Mouse (Mus musculus) limb, embryonic 12.5 days (tissue): ENCODE data around the gene Lao1. TPM values are rescaled to one million over a fixed set of nuclear protein-coding genes. Genes with fewer than 3 reads are reported as not detected.
"Not testable (repeated sequence)": the region's sequence is repeated elsewhere in the genome, so short reads cannot be mapped to it uniquely, and the experiment has no call there.

Experiments
- ATAC-seq: fragments of 200-750 bp; cut with Nextera tagmentation; 2 replicates; pipeline ENCODE4 v1.8.0; 2017; ENCODE audit warnings: low read depth, moderate TSS enrichment; ENCODE audit not compliant: insufficient number of reproducible peaks, insufficient read depth, low FRiP score, low TSS enrichment
- H3K27ac ChIP-seq: fragments of 300-500 bp; sonication (generic); 2 replicates; pipeline ENCODE4 v1.5.1; 2016; ENCODE audit warnings: mild to moderate bottlenecking, moderate library complexity
- H3K27me3 ChIP-seq: fragments of 300-500 bp; sonication (generic); 2 replicates; pipeline ENCODE4 v1.6.1; 2016; ENCODE audit warnings: mild to moderate bottlenecking, moderate library complexity
- H3K36me3 ChIP-seq: fragments of 300-500 bp; sonication (generic); 2 replicates; pipeline ENCODE4 v1.6.1; 2016; ENCODE audit warnings: mild to moderate bottlenecking, moderate library complexity
- H3K4me1 ChIP-seq: fragments of 300-500 bp; sonication (generic); replicated peaks from 2 replicates; pipeline ENCODE4 v1.6.1; 2016
- H3K4me2 ChIP-seq: fragments of 300-500 bp; sonication (generic); 2 replicates; pipeline ENCODE4 v1.6.1; 2016; ENCODE audit warnings: mild to moderate bottlenecking, moderate library complexity
- H3K4me3 ChIP-seq: fragments of 300-500 bp; sonication (generic); replicated peaks from 2 replicates; pipeline ENCODE4 v1.5.1; 2016; ENCODE audit warnings: mild to moderate bottlenecking
- H3K9ac ChIP-seq: fragments of 300-500 bp; sonication (generic); replicated peaks from 2 replicates; pipeline ENCODE4 v1.6.1; 2016; ENCODE audit warnings: mild to moderate bottlenecking, moderate library complexity
- H3K9me3 ChIP-seq: fragments of 300-500 bp; sonication (generic); 2 replicates; pipeline ENCODE4 v1.6.1; 2016; ENCODE audit warnings: mild to moderate bottlenecking, moderate library complexity
- WGBS: fragments of 180-500 bp; shearing (Covaris S2); methylation state at CpG from one replicate; pipeline ENCODE4 v1.1.7; 2016; 5-methylcytosine and 5-hydroxymethylcytosine counted together
- polyA plus RNA-seq: library from polyadenylated mRNA; unstranded; fragments of >200 nt; fragmentation: Nextera tagmentation; extraction: Ambion mirVana; gene quantifications from 2 replicates; pipeline ENCODE4 v1.2.1, GENCODE M21; 2016

Lao1 gene
- not detected in 2 replicates for polyA plus RNA-seq

DNA sequence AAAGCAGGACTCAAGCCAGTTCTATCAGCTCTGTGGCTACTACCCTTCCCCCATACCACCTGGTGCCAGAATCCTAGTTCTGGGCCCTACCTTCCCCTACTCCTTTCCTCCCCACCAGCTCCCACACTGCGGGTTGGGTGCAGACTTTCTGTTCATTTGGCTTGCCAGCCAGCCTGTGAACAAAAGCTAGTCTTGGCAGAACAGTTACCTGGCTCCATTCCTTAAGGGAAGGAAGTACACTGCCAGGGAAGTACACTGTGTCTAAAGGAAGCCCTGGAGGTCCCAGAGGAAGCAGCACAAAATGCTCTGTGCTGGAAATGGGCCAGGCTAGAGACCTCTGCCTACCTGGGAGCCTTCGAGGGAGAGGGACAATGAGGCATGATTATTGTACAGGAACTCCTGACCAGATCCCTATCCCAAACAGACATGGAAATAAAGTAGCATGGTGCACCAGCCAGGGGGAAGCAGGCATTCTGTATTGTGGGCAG, at the start of gene Lao1:
Gene Lao1, plus strand, starts transcription at position 438 of the 488 bp plus-strand sequence.
- Histone ChIP-seq H3K4me2 (no peak within 1 kb of the TSS), H3K36me3 (no peaks in the 10 kb centered on the region), H3K4me1 (no peaks in the 10 kb centered on the region), H3K9ac (no peak within 1 kb of the TSS), H3K9me3 (no peaks in the 10 kb centered on the region), H3K4me3 (no peak within 1 kb of the TSS), H3K27me3 (no peaks in the 10 kb centered on the region), H3K27ac (no peak within 1 kb of the TSS)
- no peak for ATAC-seq
- WGBS = 78% methylated on average over 2 of the region's 2 CpGs

DNA sequence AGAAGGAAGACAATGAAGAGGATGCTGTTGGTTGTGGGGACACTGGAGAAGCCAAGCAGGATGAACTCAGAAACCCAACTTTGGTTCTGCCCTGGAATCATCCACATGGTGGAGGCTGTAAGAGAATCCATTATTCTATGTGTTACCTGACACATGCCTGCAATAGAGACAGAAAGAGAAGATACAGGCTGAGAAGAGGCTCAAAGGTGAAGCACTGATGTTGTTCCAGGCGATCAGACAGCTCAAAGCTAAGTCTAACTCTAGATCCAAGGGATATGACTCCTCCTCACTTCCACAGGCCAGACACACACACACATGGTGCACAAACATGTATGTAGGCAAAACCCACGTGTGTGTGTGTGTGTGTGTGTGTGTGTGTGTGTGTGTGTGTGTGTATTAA, 44.0 kb upstream of the Lao1 start, which contains the start of gene Olfr1329:
Gene Olfr1329, minus strand, starts transcription at position 101 of the 400 bp plus-strand sequence.
- H3K9ac ChIP-seq, ATAC-seq, H3K36me3 ChIP-seq, H3K4me2 ChIP-seq, H3K9me3 ChIP-seq, H3K27me3 ChIP-seq, H3K4me1 ChIP-seq, H3K4me3 ChIP-seq, H3K27ac ChIP-seq: not testable (repeated sequence)
- 70% methylated on average over 2 of the region's 2 CpGs for WGBS

DNA sequence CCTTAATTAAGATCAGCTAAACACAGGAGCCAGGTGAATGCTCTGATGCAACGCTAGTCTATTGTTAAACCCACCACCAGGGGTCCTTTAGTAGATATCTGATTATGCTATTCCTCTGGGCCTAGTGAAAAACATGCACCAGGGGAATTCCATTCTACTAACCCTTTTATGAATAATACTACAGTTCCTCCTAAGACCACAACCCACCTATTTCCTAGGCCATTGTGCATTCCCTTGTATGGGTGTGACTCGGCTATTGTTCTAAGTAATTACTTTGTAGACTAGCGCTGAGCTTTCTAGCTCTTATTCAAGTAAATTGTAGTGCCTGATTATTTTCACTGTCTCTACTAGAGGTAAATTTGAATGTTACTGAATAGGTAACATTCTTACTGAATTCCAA, 30.1 kb upstream of the Lao1 start:
- not testable (repeated sequence) for H3K27me3 ChIP-seq, H3K36me3 ChIP-seq, H3K9ac ChIP-seq, H3K4me3 ChIP-seq, H3K27ac ChIP-seq, H3K4me1 ChIP-seq, H3K9me3 ChIP-seq, H3K4me2 ChIP-seq, ATAC-seq
- 92% methylated on average over 3 of the region's 3 CpGs for WGBS

DNA sequence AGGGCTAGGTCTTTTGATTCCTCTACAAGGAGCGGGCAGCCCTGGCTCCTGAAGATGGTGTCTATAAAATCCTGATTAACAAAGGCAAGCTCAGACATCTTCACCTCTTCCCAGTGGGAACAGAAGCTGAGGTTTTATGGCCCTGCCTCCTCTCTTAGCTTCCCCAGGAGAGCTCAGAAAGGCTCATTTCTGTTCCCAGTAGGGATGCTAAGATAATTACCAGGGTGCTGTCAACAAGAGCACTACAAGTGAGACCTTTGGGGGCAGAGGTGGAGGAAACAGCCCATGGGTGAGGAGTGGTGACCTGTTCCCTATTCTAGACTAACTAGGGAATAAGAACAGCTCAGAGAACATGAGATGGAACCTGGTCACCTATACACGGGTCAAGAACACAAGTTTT, 22.9 kb upstream of the Lao1 start, which contains the start of gene Olfr1328:
Gene Olfr1328, minus strand, starts transcription at position 101 of the 400 bp plus-strand sequence.
- H3K9ac ChIP-seq = no peak within 1 kb of the TSS
- no peak within 1 kb of the TSS for H3K27ac ChIP-seq
- H3K36me3 ChIP-seq = no peaks in the 10 kb centered on the region

DNA sequence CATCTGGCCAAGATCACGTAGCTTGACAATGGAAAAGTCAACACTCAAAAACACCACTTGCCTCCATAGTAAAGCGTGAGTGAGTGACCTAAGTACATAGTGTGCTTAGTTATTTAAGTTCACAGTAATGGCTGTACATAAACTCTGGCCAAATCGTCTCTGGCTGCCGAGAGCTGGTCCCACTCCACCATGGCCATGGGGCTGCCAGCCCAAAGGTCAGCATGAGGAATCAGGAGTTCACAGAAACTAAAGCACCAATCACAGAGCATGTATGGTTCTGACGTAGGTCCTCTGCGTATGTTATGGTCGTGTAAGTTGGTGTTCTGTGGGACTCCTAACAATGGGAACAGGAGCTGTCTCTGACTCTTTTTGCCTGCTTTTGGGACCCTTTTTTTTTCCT, 2.6 kb upstream of the Lao1 start:
- no peak for ATAC-seq
- WGBS = 89% methylated on average over 7 of the region's 7 CpGs
- H3K27ac ChIP-seq = no peak overlapping the region
- no peak overlapping the region for H3K9ac ChIP-seq
- no peaks in the 10 kb centered on the region for H3K4me1 ChIP-seq
- H3K36me3 ChIP-seq = no peaks in the 10 kb centered on the region
- H3K9me3 ChIP-seq = no peaks in the 10 kb centered on the region
- no peak overlapping the region for H3K4me3 ChIP-seq
- no peak overlapping the region for H3K4me2 ChIP-seq
- peaks cover 3% of the 10 kb centered on the region; the same call in 1 of the 2 replicates for H3K27me3 ChIP-seq

More for the DNA sequence above, 22.9 kb upstream of the Lao1 start, which contains the start of gene Olfr1328:
- H3K4me2 ChIP-seq = no peak within 1 kb of the TSS
- ATAC-seq = no peak
- WGBS = 76% methylated on average over 2 of the region's 2 CpGs
- H3K4me3 ChIP-seq = no peak within 1 kb of the TSS
- no peaks in the 10 kb centered on the region for H3K27me3 ChIP-seq
- no peaks in the 10 kb centered on the region for H3K9me3 ChIP-seq
- no peaks in the 10 kb centered on the region for H3K4me1 ChIP-seq

DNA sequence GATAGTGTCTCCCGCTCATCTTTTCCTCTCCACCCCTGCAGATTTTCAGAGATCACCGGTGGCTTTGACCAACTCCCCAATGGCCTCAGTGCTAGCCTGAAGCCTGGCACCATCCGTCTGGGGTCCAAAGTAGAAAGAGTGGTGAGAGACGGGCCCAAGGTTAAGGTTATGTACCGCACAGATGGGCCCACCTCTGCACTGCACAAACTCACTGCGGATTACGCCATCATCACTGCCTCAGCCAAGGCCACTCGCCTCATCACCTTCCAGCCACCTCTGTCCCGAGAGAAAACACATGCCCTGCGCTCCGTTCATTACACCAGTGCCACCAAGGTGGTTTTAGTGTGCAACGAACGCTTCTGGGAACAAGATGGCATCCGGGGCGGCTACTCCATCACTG, 6.3 kb downstream of the Lao1 start:
- Histone ChIP-seq H3K36me3 (no peaks in the 10 kb centered on the region), H3K4me2 (no peak overlapping the region), H3K27me3 (no peaks in the 10 kb centered on the region), H3K27ac (no peak overlapping the region), H3K9me3 (no peaks in the 10 kb centered on the region), H3K4me3 (no peak overlapping the region), H3K4me1 (no peaks in the 10 kb centered on the region), H3K9ac (no peak overlapping the region)
- WGBS = 90% methylated on average over 15 of the region's 15 CpGs
- no peak for ATAC-seq

DNA sequence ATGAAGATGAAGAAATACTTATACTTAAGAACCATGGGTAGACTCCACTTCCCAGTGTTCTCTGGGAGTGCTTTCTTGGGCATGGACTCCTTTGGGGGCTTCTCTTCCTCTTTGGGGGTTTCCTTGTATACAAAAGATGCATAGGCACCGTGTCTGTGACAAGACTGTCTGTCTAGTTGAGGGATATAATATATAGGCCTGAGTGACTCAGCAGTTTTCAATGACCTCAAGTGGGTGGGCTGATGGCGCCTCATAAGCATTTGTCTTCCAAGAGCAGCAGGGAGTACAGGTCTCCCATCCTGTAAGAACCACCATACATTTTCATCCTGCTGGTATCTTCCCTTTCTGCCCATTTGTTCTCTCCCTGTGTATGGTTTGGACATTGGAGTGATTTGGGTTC, 11.9 kb downstream of the Lao1 start:
- WGBS = 85% methylated on average over 2 of the region's 2 CpGs
- no peak overlapping the region for H3K4me2 ChIP-seq
- no peak overlapping the region for H3K4me3 ChIP-seq
- no peaks in the 10 kb centered on the region for H3K4me1 ChIP-seq
- H3K27ac ChIP-seq = no peak overlapping the region
- no peak for ATAC-seq
- no peaks in the 10 kb centered on the region for H3K27me3 ChIP-seq
- H3K9ac ChIP-seq = no peak overlapping the region
- no peaks in the 10 kb centered on the region for H3K36me3 ChIP-seq
- H3K9me3 ChIP-seq = no peaks in the 10 kb centered on the region

DNA sequence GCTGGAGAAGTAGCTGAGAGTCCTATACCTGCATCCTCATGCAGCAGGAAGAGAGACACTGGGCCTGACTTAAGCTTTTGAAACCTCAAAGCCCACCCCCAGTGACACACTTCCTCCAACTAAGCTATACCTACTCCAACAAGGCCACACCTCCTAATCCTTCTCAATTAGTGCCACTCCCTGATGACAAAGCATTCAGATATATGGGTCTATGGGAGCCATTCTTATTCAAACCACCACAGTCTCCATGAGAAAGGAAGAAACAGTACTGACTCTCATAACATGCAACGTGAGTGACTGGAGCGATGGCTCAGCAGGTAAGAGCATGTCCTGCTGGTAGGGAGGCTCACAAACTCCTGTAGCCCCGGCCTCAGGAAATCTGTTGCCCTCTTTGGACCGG, 23.9 kb downstream of the Lao1 start:
- Histone ChIP-seq H3K9me3 (no peaks in the 10 kb centered on the region), H3K4me1 (no peaks in the 10 kb centered on the region), H3K4me3 (no peak overlapping the region), H3K4me2 (no peak overlapping the region), H3K27ac (no peak overlapping the region), H3K9ac (no peak overlapping the region), H3K36me3 (no peaks in the 10 kb centered on the region), H3K27me3 (no peaks in the 10 kb centered on the region; the same call in 1 of the 2 replicates)
- no peak for ATAC-seq
- WGBS = 84% methylated on average over 4 of the region's 4 CpGs

DNA sequence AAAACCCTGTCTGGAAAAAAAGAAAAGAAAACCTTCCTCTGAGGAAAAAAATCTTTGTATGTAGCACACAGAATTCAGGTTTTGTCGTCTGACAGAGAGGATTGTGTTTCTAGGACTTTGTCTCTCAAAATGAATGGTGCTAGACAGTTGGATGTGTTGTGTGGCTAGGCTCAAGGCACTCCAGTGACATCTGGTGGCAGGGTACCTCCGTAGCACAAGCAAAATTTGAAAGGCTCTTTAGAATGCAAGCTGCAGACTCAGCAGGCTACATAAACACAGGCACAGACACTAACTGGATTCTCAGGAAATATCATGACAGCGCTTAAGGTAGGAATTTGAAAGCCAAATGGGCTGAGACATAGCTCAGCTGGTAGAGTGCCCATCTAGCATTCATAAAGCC, 27.2 kb downstream of the Lao1 start:
- peaks cover 5% of the 10 kb centered on the region; the same call in 1 of the 2 replicates for H3K9me3 ChIP-seq
- no peaks in the 10 kb centered on the region; the same call in 1 of the 2 replicates for H3K27me3 ChIP-seq
- H3K4me2 ChIP-seq = no peak overlapping the region
- no peak overlapping the region for H3K9ac ChIP-seq
- H3K4me3 ChIP-seq = no peak overlapping the region
- H3K36me3 ChIP-seq = no peaks in the 10 kb centered on the region
- no peak overlapping the region for H3K27ac ChIP-seq
- no peaks in the 10 kb centered on the region for H3K4me1 ChIP-seq
- 6% methylated on average over 3 of the region's 3 CpGs for WGBS
- ATAC-seq = no peak

DNA sequence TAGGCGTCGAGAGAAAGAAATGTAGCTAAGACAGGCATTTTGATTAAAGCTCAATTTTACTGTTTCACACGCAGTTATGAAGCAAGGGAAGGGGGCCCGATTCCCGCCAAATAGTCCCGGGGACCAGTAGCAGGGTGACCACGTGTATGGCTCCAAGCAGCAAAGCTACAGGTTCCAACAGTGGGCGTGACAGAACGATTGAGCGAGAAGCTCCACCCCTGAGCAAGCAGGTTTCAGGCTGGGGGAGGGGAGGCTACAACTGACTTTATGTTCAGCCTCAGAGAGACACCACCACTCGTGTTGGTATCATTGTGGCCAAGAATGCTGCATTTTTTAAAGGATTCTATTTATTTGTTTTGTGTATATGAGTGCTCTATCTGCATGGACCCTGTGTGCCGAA, 28.0 kb downstream of the Lao1 start:
- no peaks in the 10 kb centered on the region for H3K36me3 ChIP-seq
- no peak overlapping the region for H3K9ac ChIP-seq
- no peaks in the 10 kb centered on the region; the same call in 1 of the 2 replicates for H3K27me3 ChIP-seq
- peaks cover 8% of the 10 kb centered on the region for H3K9me3 ChIP-seq
- 29% methylated on average over 12 of the region's 12 CpGs for WGBS
- ATAC-seq = no peak
- H3K4me1 ChIP-seq = no peaks in the 10 kb centered on the region
- H3K4me2 ChIP-seq = no peak overlapping the region
- H3K4me3 ChIP-seq = no peak overlapping the region
- no peak overlapping the region for H3K27ac ChIP-seq

DNA sequence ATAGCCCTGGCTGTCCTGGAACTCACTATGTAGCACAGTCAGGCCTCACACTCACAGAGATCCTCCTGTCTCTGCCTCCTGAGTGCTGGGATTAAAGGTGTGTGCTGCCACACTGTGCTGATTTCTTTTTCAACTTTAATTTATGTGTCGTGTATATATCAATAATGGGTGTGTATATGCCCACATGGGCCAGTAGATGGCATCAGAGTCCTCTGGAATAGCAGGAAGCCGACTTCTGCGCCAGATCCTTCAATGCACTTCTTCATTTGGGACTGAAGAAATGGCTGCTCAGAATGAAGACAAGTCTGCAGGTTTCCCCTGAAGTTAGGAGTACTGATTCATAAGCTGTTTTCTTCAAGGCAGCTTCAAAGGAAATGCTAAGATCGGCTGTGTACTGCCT, 30.4 kb downstream of the Lao1 start:
- H3K9ac ChIP-seq = no peak overlapping the region
- no peak overlapping the region for H3K4me2 ChIP-seq
- H3K9me3 ChIP-seq = peaks cover 22% of the 10 kb centered on the region
- H3K36me3 ChIP-seq = no peaks in the 10 kb centered on the region
- no peaks in the 10 kb centered on the region; the same call in 1 of the 2 replicates for H3K27me3 ChIP-seq
- ATAC-seq = no peak
- H3K4me3 ChIP-seq = no peak overlapping the region
- H3K27ac ChIP-seq = no peak overlapping the region
- WGBS = 36% methylated on average over 4 of the region's 4 CpGs
- H3K4me1 ChIP-seq = no peaks in the 10 kb centered on the region

DNA sequence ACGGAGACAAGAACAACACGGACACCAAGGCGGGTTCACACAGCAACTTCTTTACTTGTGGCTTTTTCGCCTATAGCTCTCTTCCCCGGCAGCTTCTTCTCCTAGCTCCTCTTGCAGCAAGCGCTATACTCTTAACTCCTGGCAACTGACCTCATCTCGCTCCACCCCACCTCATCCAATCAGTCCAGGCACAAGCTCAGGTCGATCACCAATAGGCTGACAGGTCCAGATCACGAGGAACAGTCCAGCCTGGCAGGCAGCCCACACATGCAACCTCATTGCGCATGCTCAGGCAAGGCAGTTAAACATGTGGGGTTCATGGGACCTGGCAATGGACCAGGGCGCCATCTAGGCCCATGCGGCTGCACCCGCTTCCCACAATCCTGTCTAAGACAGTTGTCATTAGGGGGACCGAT, 35.8 kb downstream of the Lao1 start:
- no peak for ATAC-seq
- H3K27ac ChIP-seq = no peak overlapping the region
- no peak overlapping the region for H3K4me2 ChIP-seq
- peaks cover 8% of the 10 kb centered on the region; the same call in 1 of the 2 replicates for H3K4me1 ChIP-seq
- WGBS = 90% methylated on average over 14 of the region's 14 CpGs
- no peak overlapping the region for H3K4me3 ChIP-seq
- peaks cover 4% of the 10 kb centered on the region; the same call in 1 of the 2 replicates for H3K27me3 ChIP-seq
- no peaks in the 10 kb centered on the region for H3K36me3 ChIP-seq
- peaks cover 17% of the 10 kb centered on the region for H3K9me3 ChIP-seq
- no peak overlapping the region for H3K9ac ChIP-seq
